Mouse (Mus musculus) small intestine, adult 2 months (tissue): ENCODE measurements at regions not wholly inside any gene's neighbourhood (a gene's known extent, or its start where the extent isn't known, plus 50 kb on each side); places are given as distances from the start of the nearest gene placed in this dataset.

Source experiments
- CTCF ChIP-seq: fragments of 200-500 bp; IDR thresholded peaks from 2 replicates; pipeline ENCODE4 v1.5.1; 2012; ENCODE audit warnings: low read depth, mild to moderate bottlenecking, control low read depth, inconsistent platforms, low read length, moderate library complexity, mixed read lengths; ENCODE audit not compliant: insufficient replicate concordance, insufficient read length; ENCODE audit errors: extremely low read depth
- POLR2A ChIP-seq: fragments of 200-500 bp; IDR thresholded peaks from 2 replicates; pipeline ENCODE4 v1.6.1; 2012; ENCODE audit warnings: low read depth, mild to moderate bottlenecking, control low read depth, inconsistent platforms, low read length, moderate library complexity

DNA sequence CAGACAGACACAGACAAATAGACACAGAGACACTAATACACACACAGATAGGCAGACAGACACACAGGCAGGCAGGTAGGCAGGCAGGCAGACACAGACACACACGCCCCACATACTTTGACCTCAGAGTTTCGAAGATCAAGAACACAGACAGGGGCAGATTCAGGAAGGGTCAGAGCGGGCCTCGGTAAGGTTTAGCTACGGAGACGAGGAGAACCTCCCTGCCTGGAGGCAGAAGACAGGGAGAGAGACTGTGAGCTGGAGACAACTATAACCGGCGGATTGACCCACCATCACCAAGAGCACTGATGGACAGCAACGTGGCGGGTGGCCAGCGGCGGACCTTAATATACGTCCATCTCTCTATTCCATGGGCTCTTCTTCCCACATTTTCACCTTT, 50.1 kb upstream of the Foxp4 start:
- no peak for TF ChIP-seq CTCF
- no peak for TF ChIP-seq POLR2A
